Mouse (Mus musculus): ENCODE data around the gene Eid2b.
"Not testable (repeated sequence)": the region's sequence is repeated elsewhere in the genome, so short reads cannot be mapped to it uniquely, and the experiment has no call there.

Gene Eid2b

DNA sequence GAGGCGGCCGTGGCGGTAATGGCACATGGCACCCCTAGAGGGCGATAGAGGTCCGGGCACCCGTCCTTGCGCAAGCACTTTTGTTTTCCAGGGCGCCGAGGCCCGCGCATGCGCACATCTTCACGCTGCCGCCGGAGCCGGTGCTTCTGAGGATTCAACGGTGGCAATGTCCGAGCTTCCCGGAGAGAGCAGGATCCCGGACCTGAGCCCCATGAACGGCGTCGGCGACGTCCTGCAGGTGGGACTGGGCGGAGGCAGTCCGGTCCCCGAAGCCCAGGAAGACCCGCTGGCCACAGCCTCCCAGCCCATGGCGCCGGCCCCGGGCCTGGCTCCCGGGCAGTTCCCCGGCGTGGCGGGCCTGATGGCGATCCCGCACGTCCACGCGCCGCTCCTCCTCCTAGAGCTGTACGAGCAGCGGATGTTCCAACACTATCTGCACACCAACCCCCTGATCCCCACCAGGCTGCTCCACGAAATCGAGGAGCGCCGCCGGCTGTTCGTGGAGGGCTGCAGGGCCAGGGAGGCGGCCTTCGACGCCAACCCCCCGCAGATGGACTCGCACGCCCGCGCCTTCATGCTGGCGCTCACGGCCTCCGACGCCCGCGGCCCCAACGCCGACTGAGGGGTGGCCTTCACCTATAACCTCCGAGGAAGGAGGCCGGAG is at the start of gene Eid2b:
Eid2b (plus strand) TSS at position 125 of the 664 bp plus-strand sequence.
- DNase-seq (ENCODE audit: low spot score) = peak; percentile 98

DNA sequence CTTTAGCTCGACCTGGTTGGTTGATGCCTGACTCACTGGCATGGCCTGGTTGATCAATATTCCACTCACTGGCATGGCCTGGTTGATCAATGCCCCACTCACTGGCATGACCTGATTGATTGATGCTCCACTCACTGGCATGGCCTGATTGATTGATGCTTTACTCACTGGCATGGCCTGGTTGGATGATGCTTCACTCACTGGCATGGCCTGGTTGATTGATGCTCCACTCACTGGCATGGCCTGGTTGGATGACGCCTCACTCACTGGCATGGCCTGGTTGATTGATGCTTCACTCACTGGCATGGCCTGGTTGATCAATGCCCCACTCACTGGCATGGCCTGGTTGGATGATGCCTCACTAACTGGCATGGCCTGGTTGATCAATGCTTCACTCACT is 33.6 kb upstream of the Eid2b start:
- not testable (repeated sequence) for DNase-seq (ENCODE audit: low spot score)

GRCm38 (mm10) chr7:28248957-28249356 is 28.6 kb upstream of the Eid2b start:
- DNase-seq (ENCODE audit: low spot score) = no peak

GRCm38 (mm10) chr7:28251976-28252375 is 25.6 kb upstream of the Eid2b start:
- DNase-seq (ENCODE audit: low spot score) = no peak

DNA sequence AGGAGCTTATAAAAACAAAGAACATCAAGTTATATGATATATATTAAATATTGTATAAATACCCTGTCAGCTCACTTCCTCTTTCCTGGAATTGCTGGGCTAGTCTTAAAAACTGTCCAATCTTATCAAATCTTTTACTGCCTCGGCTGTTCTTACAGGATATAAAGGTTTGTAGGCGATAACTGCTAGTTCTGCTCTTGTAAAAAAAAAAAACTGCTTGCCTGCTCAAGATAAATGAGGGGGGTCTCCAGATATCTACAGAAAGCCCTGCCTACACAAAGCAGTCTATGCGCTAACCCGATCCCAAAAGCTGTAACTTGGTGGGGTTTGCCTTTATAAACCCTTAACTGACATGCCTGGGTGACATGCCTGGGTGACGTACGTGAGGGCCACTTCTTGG is 22.9 kb upstream of the Eid2b start:
- DNase-seq (ENCODE audit: low spot score) = no peak

DNA sequence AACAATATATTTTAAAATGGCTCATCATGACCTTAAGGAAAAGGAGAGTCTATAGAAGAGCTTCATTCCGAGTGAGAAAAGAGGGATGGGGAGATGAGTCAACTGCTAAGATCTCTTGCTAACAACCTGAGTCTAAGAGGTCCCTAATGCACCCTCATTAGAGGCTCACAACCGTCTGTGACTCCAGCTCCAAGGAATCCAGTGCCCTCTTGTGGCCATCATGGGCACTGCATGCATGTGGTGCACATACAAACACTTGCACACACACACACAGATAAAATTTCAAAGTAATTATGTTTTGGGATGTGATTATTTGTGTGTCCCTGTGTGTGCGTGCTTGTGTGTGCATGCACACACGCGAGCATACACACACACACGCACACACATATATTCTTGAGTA is 22.1 kb upstream of the Eid2b start:
- DNase-seq (ENCODE audit: low spot score) = no peak

DNA sequence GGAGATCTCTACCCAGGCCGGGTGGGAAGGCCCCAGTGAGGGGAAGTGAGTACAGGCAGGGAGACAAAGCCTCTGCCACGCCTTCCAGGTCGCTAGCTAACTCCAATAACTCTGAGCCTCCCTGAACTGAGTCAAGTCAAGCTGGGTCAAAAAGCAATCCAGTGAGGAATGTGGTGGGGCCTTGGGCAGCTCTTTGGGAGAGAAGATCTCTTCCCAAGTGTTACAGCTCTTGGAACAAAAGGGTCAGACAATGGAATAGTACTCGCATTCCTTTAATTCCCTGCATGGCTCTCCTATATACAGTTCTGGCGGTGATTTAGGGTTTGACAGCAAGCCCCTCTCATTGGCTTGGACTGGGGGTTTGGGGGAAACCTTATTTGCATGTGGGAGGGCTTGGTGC is 14.7 kb upstream of the Eid2b start:
- no peak for DNase-seq (ENCODE audit: low spot score)

- peak; percentile 62 for DNase-seq (ENCODE audit: low spot score)
Measured at GRCm38 (mm10) chr7:28263786-28264185, 13.8 kb upstream of the Eid2b start.

DNA sequence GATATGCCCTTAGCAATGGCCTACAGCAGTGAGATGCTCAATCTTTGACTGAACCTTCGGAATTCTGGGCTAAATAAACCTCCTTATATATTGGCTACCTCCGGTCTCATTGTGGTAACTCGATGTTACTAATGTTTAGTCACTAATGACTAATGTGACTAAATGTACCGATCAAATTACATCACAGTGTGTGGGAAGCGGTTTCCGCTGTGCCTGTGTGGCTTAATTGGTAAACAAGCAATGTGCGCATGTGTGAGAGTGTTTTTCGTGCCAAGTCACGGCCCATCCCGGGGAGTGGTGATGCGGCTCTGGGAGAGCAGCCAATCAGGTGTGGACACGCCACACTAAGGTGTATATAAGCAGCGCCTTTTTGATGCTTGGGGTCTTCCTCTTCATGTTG is 12.1 kb upstream of the Eid2b start:
- no peak for DNase-seq (ENCODE audit: low spot score)

DNA sequence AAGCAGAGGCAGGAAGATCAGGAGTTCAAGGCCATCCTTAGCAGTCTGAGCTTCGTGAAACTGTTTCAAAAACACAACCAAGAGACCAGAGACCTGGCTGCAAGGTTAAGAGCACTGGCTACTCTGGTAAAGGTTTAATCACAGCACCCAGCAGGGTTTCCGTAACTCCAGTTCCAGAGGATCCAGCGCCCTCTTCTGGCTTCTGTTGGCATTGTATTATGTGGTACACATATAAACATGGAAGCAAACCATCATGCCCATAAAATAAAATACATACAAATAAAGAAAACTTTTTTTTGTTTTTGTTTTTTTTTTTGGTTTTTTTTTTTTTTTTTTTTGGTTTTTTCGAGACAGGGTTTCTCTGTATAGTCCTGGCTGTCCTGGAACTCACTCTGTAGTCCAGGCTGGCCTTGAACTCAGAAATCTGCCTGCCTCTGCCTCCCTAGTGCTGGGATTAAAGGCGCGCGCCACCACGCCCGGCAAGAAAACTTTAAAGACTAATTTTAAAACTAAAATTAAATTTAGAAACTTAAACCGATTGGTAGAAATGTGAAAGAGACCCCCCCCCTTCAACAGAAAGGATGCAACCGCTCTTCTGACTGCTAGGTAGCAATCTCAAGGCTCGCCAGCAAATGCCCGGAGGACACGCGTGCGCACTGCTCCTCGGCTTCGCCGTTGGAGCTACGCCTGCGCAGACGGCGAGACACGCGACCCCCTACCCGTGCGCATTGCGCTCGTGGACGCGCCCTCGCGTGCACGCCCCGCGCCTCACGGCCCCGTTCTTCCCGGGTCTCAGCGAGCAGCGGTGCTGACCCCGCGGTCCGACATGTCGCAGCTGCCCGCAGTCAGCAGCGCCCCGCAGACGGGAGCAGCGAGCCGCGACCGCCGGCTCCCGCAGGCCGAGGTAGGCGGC is 10.2 kb upstream of the Eid2b start, which contains the start of gene Eid2:
Eid2 (plus strand) TSS at position 753 of the 913 bp plus-strand sequence.
- peak; percentile 70 for DNase-seq (ENCODE audit: low spot score)

GRCm38 (mm10) chr7:28268042-28268531 is 9.5 kb upstream of the Eid2b start:
- peak; percentile 49 for DNase-seq (ENCODE audit: low spot score)

DNA sequence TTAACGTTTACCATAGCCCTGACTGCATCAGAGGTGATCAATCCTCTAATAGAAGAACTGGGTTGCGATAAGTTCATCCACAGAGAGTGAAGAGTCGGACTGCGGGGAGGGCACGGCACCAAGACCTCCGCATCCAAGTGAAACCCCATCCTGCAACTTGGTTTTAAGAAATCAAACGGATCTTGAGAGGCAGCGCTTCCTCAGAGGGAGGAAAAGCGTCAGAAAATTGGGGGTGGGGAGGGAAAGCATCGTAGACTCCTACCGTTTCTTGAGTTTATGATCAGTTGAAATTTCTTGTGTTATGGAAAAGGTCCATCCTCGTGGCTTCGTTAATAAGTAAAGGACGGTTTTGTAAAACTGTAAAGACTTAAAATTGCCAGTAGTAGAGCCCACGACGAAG is 9.0 kb upstream of the Eid2b start:
- DNase-seq (ENCODE audit: low spot score) = no peak

- DNase-seq (ENCODE audit: low spot score) = no peak
Measured at GRCm38 (mm10) chr7:28269355-28269754, 8.2 kb upstream of the Eid2b start.

DNA sequence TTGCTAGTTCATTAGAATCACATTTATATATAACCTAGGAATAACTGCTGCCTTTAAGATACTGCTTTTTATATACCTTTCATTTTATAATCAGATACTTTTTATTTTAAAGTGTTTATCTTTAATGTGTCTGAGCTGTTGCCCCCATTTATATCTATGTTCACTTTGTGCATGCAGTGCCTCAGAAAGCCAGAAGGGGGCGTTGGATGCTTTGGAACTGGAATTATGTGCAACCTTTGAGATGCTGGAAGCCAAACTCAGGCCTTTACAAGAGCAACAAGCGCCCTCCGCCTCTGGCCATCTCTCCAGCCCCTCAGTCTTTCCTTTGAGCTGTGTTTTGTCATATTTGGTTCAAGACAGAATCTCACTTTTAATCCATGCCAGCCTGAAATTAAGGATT is 5.8 kb upstream of the Eid2b start:
- no peak for DNase-seq (ENCODE audit: low spot score)

GRCm38 (mm10) chr7:28277237-28277614 is 313 bp upstream of the Eid2b start:
- DNase-seq (ENCODE audit: low spot score) = no peak

DNA sequence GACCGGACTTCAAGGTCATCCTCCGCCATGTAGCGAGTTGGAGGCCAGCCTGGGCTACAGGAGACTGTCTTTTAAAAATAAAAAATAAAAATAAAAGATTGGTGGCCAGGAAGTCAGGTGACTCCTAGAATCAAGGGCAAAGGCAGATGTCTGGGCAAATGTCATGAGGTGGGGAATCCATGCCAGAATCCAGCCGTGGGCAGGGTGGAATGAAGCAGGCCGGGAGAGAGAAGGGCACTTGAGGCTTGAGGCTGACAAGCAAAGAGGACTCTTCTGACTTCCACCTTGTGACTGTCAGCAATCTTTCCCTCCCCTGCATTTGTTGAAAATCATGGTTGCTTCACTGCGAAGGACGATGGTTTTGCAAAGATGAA is 727 bp downstream of the Eid2b start:
- no peak for DNase-seq (ENCODE audit: low spot score)

GRCm38 (mm10) chr7:28280630-28281029 is 3.1 kb downstream of the Eid2b start:
- DNase-seq (ENCODE audit: low spot score) = no peak

DNA sequence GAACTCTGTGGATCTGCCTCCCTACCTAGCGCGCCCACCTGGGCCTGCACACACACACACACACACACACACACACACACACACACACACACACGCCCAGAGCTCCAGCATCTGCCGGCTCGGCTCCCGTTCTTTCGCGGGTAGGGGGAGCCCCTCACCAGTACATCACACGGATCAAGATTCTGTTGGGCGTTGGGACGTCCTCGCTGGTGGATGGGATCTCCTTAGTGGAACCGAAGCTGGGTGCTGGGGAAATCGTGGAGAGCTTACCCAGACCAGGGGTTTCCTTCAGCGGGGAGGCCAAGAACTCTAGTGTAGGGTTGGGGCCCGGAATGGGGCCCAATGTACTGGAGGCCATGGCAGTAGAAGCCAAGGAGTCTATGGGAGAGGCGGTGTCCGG is 12.6 kb downstream of the Eid2b start:
- DNase-seq (ENCODE audit: low spot score) = no peak

- no peak for DNase-seq (ENCODE audit: low spot score)
Measured at GRCm38 (mm10) chr7:28290638-28291590, 13.4 kb downstream of the Eid2b start, which contains the start of gene Selenov. Gene Selenov, minus strand, starts transcription at chr7:28291186.

DNA sequence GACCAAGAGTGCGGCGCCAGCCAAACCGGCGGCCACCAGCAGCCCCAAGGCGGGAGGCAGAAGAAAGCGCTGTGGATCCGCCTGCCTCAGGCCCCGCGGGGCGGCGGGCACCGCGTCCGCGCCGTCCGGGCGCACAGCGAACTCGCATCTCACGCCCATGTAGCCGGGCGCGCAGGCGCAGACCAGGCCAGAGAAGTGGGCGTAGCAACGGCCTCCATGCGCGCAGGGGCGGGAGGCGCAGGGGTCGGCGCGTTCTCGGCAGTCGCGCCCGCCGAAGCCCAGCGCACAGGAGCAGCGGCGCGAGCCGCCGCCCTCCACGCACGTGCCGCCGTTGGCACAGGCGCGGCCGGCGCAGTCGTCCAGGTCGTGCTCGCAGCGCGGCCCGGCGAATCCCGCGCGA is 16.9 kb downstream of the Eid2b start:
- peak; percentile 25 for DNase-seq (ENCODE audit: low spot score)

GRCm38 (mm10) chr7:28298837-28299625 is 21.5 kb downstream of the Eid2b start:
- no peak for DNase-seq (ENCODE audit: low spot score)

All from ovary, postnatal 10 days (tissue).